Mouse (Mus musculus) brain, embryonic 18.5 days (tissue): ENCODE results near the gene Fam131a.

Source experiments
- DNase-seq: peaks from one replicate; pipeline ENCODE4 v3.0.0-alpha.2; 2012; ENCODE audit warnings: low read depth, low spot score

The Fam131a gene

GRCm38 (mm10) chr16:20739845-20740244, 46.8 kb downstream of the Fam131a start:
- no peak for DNase-seq

- DNase-seq = no peak
Measured at GRCm38 (mm10) chr16:20746641-20747040, 53.6 kb downstream of the Fam131a start.

- no peak for DNase-seq
Measured at GRCm38 (mm10) chr16:20750518-20750917, 57.5 kb downstream of the Fam131a start.
